Mouse (Mus musculus): Measurements from ENCODE around the gene Cdkn2aip. TPM values are rescaled to one million over a fixed set of nuclear protein-coding genes. Genes with fewer than 3 reads are reported as not detected.

Cdkn2aip gene
- polyA plus RNA-seq, 1 experiment, result 5.9 TPM

- H3K4me1 ChIP-seq, result peaks cover 28% of the 10 kb centered on the region
- TF ChIP-seq FLI1 (IDR thresholded peaks at IDR 0.05; ENCODE audit: low read length), result no peak
- no peak for TF ChIP-seq GATA1 (IDR thresholded peaks at IDR 0.05; ENCODE audit: borderline replicate concordance, low read length)
These were observed 49.4 kb downstream of the Cdkn2aip start for GRCm38 (mm10) chr8:47664231-47664785.

GRCm38 (mm10) chr8:47663201-47663600, 50.5 kb downstream of the Cdkn2aip start:
- Histone ChIP-seq H3K4me3 (replicated peaks) (no peak overlapping the region), H3K9me3 (no peaks in the 10 kb centered on the region), H3K36me3 (replicated peaks; ENCODE audit: low read length) (peaks cover 63% of the 10 kb centered on the region), H3K4me1 (peaks cover 28% of the 10 kb centered on the region), H3K27me3 (replicated peaks) (no peaks in the 10 kb centered on the region)
- TF ChIP-seq FLI1 (IDR thresholded peaks at IDR 0.05; ENCODE audit: low read length) (no peak), GATA1 (IDR thresholded peaks at IDR 0.05; ENCODE audit: borderline replicate concordance, low read length) (no peak)

More at GRCm38 (mm10) chr8:47664231-47664785, 49.4 kb downstream of the Cdkn2aip start:
- no peaks in the 10 kb centered on the region for H3K27me3 ChIP-seq (replicated peaks)
- H3K4me3 ChIP-seq (replicated peaks), result no peak overlapping the region
- no peaks in the 10 kb centered on the region for H3K9me3 ChIP-seq
- H3K36me3 ChIP-seq (replicated peaks; ENCODE audit: low read length), result peaks cover 67% of the 10 kb centered on the region

GRCm38 (mm10) chr8:47662716-47663115, 51.0 kb downstream of the Cdkn2aip start:
- Histone ChIP-seq H3K27me3 (replicated peaks) (no peaks in the 10 kb centered on the region), H3K36me3 (replicated peaks; ENCODE audit: low read length) (peaks cover 63% of the 10 kb centered on the region), H3K4me3 (replicated peaks) (no peak overlapping the region), H3K9me3 (no peaks in the 10 kb centered on the region), H3K4me1 (peaks cover 28% of the 10 kb centered on the region)
- no peak for TF ChIP-seq GATA1 (IDR thresholded peaks at IDR 0.05; ENCODE audit: borderline replicate concordance, low read length)
- no peak for TF ChIP-seq FLI1 (IDR thresholded peaks at IDR 0.05; ENCODE audit: low read length)

GRCm38 (mm10) chr8:47660394-47660793, 53.3 kb downstream of the Cdkn2aip start:
- no peak for TF ChIP-seq GATA1 (IDR thresholded peaks at IDR 0.05; ENCODE audit: borderline replicate concordance, low read length)
- TF ChIP-seq FLI1 (IDR thresholded peaks at IDR 0.05; ENCODE audit: low read length), result no peak
- no peaks in the 10 kb centered on the region for H3K27me3 ChIP-seq (replicated peaks)
- H3K4me3 ChIP-seq (replicated peaks), result no peak overlapping the region
- peaks cover 42% of the 10 kb centered on the region for H3K36me3 ChIP-seq (replicated peaks; ENCODE audit: low read length)
- no peaks in the 10 kb centered on the region for H3K9me3 ChIP-seq
- peaks cover 30% of the 10 kb centered on the region for H3K4me1 ChIP-seq

GRCm38 (mm10) chr8:47659463-47659862, 54.3 kb downstream of the Cdkn2aip start:
- H3K4me3 ChIP-seq (replicated peaks), result no peak overlapping the region
- peaks cover 23% of the 10 kb centered on the region for H3K4me1 ChIP-seq
- H3K9me3 ChIP-seq, result no peaks in the 10 kb centered on the region
- H3K36me3 ChIP-seq (replicated peaks; ENCODE audit: low read length), result peaks cover 34% of the 10 kb centered on the region
- no peaks in the 10 kb centered on the region for H3K27me3 ChIP-seq (replicated peaks)
- TF ChIP-seq FLI1 (IDR thresholded peaks at IDR 0.05; ENCODE audit: low read length), result no peak

Other genes starting within 250 kb of the Cdkn2aip start
- 2.3 and 3.4 TPM in 2 replicates for gene Trappc11, start 180.5 kb downstream of the Cdkn2aip start, polyA plus RNA-seq (2012; ENCODE audit: insufficient read depth, low replicate concordance)
- gene Rwdd4a, start 180.3 kb downstream of the Cdkn2aip start, polyA plus RNA-seq (2012; ENCODE audit: insufficient read depth, low replicate concordance), result 10.9 and 12.3 TPM in 2 replicates
- 5.4 and 5.7 TPM in 2 replicates for gene Ing2, start 38.4 kb downstream of the Cdkn2aip start, polyA plus RNA-seq (2012; ENCODE audit: insufficient read depth, low replicate concordance)
- not detected in 2 replicates for gene Cldn24, start 108.2 kb upstream of the Cdkn2aip start, polyA plus RNA-seq (2012; ENCODE audit: insufficient read depth, low replicate concordance)
- not detected in 2 replicates for gene Cldn22, start 110.5 kb upstream of the Cdkn2aip start, polyA plus RNA-seq (2012; ENCODE audit: insufficient read depth, low replicate concordance)